Mouse (Mus musculus): ENCODE results near the gene Aacs.
A peak's percentile ranks its signal among the peaks of the same experiment; 100 is the strongest.
"Not testable (repeated sequence)": the region's sequence is repeated elsewhere in the genome, so short reads cannot be mapped to it uniquely, and the experiment has no call there.

DNA sequence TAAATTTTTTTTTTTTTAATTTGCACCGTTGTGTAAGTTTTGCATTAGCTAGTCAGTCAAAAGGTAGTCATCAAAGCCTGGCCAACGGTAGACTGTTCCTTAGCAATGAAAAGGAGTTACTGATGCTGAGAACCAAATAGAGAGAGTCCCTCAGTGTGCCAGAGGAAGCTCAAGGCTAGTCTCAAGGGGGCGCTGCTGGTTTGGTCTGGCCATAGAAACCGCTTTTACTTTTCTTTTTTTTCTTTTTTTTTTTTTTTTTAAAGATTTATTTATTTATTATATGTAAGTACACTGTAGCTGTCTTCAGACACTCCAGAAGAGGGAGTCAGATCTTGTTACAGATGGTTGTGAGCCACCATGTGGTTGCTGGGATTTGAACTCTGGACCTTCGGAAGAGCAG lies 13.3 kb downstream of the Aacs start:
- not testable (repeated sequence) for TF ChIP-seq EP300 (optimal IDR thresholded peaks at IDR 0.05)
- TF ChIP-seq CTCF (IDR thresholded peaks at IDR 0.05; ENCODE audit: low read depth): peak; percentile 16; the same call in 1 of the 2 replicates
